Mouse (Mus musculus): ENCODE results near the gene Rhog. TPM values are rescaled to one million over a fixed set of nuclear protein-coding genes. Genes with fewer than 3 reads are reported as not detected.

Rhog gene
- total RNA-seq, 2 experiments from 2014 or later, result 38.6 to 145 TPM

GRCm38 (mm10) chr7:102256636-102257035 lies 782 bp upstream of the Rhog start:
- ATAC-seq (replicated peaks; ENCODE audit: low FRiP score, low TSS enrichment, poor library complexity, severe bottlenecking), result no peak

GRCm38 (mm10) chr7:102253631-102254030 lies 2.2 kb downstream of the Rhog start:
- no peak for ATAC-seq (replicated peaks; ENCODE audit: low FRiP score, low TSS enrichment, poor library complexity, severe bottlenecking)

GRCm38 (mm10) chr7:102250631-102251214 lies 5.1 kb downstream of the Rhog start:
- ATAC-seq (replicated peaks; ENCODE audit: low FRiP score, low TSS enrichment, poor library complexity, severe bottlenecking), result peak; percentile 38

GRCm38 (mm10) chr7:102249896-102250630 lies 5.8 kb downstream of the Rhog start:
- peak; percentile 34 for ATAC-seq (replicated peaks; ENCODE audit: low FRiP score, low TSS enrichment, poor library complexity, severe bottlenecking)

DNA sequence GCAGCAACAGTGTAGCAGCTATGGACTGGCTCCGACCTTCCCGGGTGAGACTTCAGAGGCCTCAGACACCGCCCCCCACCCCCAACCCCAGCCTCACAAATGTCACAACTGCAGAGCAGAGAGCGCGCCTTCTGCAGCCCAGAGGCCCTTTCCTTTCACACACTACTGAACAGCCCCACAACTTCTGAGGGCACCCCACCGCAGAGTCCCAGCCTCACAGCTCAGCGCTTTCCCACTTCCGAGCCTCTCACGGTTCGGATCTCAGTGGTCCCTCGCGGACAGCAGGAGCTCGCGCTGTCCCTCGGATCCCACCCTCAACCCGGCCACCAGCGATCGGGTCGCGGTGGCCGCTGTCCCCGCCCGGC lies 6.3 kb downstream of the Rhog start:
- peak; percentile 5; the same call in 1 of the 2 replicates for ATAC-seq (replicated peaks; ENCODE audit: low FRiP score, low TSS enrichment, poor library complexity, severe bottlenecking)

DNA sequence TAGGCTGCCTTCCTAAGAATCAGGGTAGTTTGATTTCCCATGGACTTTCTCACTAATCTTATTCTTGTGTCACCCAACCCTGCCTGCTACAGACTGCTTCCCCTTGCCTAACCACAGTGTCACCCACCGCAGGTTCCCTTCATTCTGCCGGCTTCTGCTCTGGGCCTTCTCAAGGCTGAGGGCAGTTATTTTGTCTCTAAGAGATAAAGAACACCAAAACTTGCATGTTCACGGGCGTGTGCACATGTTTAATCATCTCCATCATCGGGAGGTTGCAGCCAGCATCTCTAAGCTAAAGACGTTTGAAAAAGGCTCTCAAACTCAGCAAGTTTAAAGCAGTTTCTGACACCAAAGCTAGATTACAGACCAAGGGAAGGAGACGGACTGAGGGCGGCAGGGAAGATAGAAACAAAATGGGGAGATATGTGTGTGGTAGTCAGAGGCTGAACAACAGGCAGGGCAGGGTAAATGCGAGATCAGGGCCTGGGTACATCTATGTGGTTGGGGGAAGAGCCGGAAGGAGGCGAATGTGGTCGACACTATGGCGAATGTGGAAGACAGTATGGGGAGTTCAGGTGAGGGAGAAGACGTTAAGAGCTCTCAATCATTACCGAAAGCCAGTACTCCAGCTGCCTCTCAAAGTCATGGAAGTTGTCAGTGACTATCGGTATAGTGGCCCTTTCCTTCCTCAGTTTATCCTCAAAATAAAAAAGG lies 7.0 kb downstream of the Rhog start:
- peak; percentile 44 for ATAC-seq (replicated peaks; ENCODE audit: low FRiP score, low TSS enrichment, poor library complexity, severe bottlenecking)

- no peak for ATAC-seq (replicated peaks; ENCODE audit: low FRiP score, low TSS enrichment, poor library complexity, severe bottlenecking)
These were observed 8.7 kb downstream of the Rhog start for GRCm38 (mm10) chr7:102246956-102247797.

GRCm38 (mm10) chr7:102246265-102246664 lies 9.6 kb downstream of the Rhog start:
- ATAC-seq (replicated peaks; ENCODE audit: low FRiP score, low TSS enrichment, poor library complexity, severe bottlenecking), result no peak

- ATAC-seq (replicated peaks; ENCODE audit: low FRiP score, low TSS enrichment, poor library complexity, severe bottlenecking), result no peak
These were observed 10.1 kb downstream of the Rhog start for GRCm38 (mm10) chr7:102245775-102246174.

- ATAC-seq (replicated peaks; ENCODE audit: low FRiP score, low TSS enrichment, poor library complexity, severe bottlenecking), result no peak
These were observed 10.9 kb downstream of the Rhog start for GRCm38 (mm10) chr7:102244782-102245535.

DNA sequence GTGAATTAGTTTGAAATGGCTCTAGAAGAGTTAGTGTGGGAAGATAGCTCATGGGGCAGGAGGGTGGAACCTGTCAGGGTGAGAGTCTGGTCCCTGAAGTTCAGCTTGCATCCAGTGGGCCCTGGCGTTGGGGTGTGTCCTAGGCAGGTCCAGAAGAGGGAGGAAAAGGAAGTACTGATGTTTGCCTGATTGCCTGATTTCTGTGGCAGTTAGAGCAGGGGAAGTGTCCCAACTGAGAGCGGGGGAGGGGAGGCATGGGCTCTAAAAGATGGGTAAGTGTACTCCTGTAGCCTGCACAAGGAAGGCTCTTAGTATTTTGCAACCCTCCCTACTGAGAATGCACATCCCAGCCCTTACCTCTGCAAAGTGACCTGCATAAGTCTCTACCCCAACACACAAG lies 12.0 kb downstream of the Rhog start:
- ATAC-seq (replicated peaks; ENCODE audit: low FRiP score, low TSS enrichment, poor library complexity, severe bottlenecking), result no peak

GRCm38 (mm10) chr7:102242917-102243316 lies 12.9 kb downstream of the Rhog start:
- no peak for ATAC-seq (replicated peaks; ENCODE audit: low FRiP score, low TSS enrichment, poor library complexity, severe bottlenecking)

DNA sequence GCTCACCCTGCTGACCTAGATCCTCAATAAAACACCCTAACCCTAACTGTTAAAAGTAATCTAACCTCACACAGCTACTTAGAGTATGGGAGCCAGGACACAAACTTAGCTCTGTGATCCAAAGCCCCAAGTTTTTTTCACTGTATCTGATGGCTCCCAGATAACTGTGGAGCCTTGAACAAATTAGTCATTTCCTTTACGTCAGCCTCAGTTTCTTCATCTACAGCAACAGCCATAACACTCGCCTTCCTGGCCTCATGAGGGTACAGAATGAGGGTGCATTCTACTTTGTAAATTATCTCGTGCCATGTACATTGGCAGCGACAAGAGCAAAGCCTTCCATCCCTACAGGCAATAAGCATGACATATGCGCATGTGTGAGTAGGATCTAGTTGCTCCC lies 13.5 kb downstream of the Rhog start:
- ATAC-seq (replicated peaks; ENCODE audit: low FRiP score, low TSS enrichment, poor library complexity, severe bottlenecking), result peak; percentile 47

DNA sequence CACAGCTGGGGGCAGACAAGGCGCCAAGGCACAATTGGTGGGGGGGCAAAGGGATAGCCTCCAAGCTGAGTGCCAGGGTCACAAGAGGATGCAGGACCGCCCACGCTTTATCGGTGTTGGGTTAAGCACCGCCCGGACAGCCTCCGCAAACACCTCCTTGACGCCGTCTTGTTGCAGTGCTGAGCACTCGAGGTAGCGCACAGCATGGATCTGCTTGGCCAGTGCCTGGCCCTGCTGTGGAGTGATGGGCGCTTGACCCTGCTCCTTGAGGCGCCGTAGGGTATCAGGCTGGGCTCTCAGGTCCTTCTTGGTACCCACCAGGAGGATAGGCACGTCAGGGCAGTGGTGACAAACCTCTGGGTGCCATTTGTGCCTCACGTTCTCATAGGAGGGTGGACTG lies 16.3 kb downstream of the Rhog start:
- no peak for ATAC-seq (replicated peaks; ENCODE audit: low FRiP score, low TSS enrichment, poor library complexity, severe bottlenecking)

GRCm38 (mm10) chr7:102238686-102239286 lies 17.1 kb downstream of the Rhog start:
- no peak for ATAC-seq (replicated peaks; ENCODE audit: low FRiP score, low TSS enrichment, poor library complexity, severe bottlenecking)

DNA sequence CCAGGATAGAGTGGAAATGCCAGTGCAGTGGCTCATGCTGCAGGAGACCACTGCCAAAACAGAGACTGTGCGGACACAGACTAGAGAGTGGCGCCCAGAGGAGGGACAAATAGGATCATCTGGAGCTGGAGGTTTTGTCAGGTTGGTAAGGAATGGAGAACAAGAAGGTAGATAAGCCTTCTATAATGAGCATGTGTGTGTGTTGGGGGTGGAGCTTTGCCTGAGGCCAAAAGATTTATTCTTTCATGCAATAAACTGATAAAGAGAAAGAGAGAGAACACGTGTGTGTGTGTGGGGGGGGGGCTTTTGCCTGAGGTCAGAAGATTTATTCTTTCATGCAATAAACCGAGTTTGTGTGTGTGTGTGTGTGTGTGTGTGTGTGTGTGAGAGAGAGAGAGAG lies 22.8 kb downstream of the Rhog start:
- no peak for ATAC-seq (replicated peaks; ENCODE audit: low FRiP score, low TSS enrichment, poor library complexity, severe bottlenecking)

GRCm38 (mm10) chr7:102229814-102230213 lies 26.0 kb downstream of the Rhog start:
- ATAC-seq (replicated peaks; ENCODE audit: low FRiP score, low TSS enrichment, poor library complexity, severe bottlenecking), result no peak

GRCm38 (mm10) chr7:102228049-102228670 lies 27.7 kb downstream of the Rhog start:
- ATAC-seq (replicated peaks; ENCODE audit: low FRiP score, low TSS enrichment, poor library complexity, severe bottlenecking), result no peak

Data from megakaryocyte-erythroid progenitor cell, adult 5-6 weeks (primary cell).